Mouse (Mus musculus): Measurements from ENCODE around the gene Hpca.

- TF ChIP-seq EP300 (IDR thresholded peaks at IDR 0.05): no peak
- TF ChIP-seq CTCF (IDR thresholded peaks at IDR 0.05): no peak
Observed at GRCm38 (mm10) chr4:129136189-129136578, 14.3 kb upstream of the Hpca start.
